Comparison of ENCODE assay signal across 16 mouse cellular contexts in genomic region chr12:71418186-71418585, GRCm38 (mm10).
DNase-seq lines count a peak whose midpoint lies in the region.
"Had no signal": no experiment of that assay in that cellular context is flagged by ENCODE, and none has a peak within 500 bp of the region (broad histone marks: within the 10 kb centered on the region; RNA-seq: fewer than 3 reads in every experiment).

No protein-coding gene starts in this region.

- no peak overlapping the region for H3K4me3 ChIP-seq in heart, embryonic 10.5 days
- H3K4me3 ChIP-seq: heart, embryonic 15.5 days; limb, embryonic 10.5 days; liver, embryonic 12.5 days; lung, embryonic 15.5 days had no signal

- no peak overlapping the region for H3K27ac ChIP-seq in heart, embryonic 10.5 days
- H3K27ac ChIP-seq: heart, embryonic 15.5 days; hindbrain, postnatal 0 days; limb, embryonic 10.5 days; liver, embryonic 12.5 days; lung, embryonic 15.5 days had no signal

- DNase-seq in heart, adult 11 months = peak; percentile 98
- DNase-seq in heart, embryonic 10.5 days (ENCODE audit: low spot score) = no peak
- peak; percentile 13 for DNase-seq in lung, postnatal 10 days
- no peak for DNase-seq in lung, postnatal 36 days
- DNase-seq in heart, adult 8-10 months (ENCODE audit: low spot score) = peak; percentile 78
- DNase-seq in skeletal muscle tissue, adult 2 months (ENCODE audit: low read depth, low spot score) = peak; percentile 78
- DNase-seq in right cerebral cortex, postnatal 14 days = no peak
- DNase-seq in urinary bladder, postnatal 25 days (ENCODE audit: low spot score) = no peak
- DNase-seq: adrenal gland, postnatal 10 days; cerebellum, adult 8-10 months; spleen, adult 18-20 months had no signal

- no peaks in the 10 kb centered on the region for H3K9me3 ChIP-seq in heart, embryonic 10.5 days
- H3K9me3 ChIP-seq: heart, embryonic 15.5 days; limb, embryonic 10.5 days; liver, embryonic 12.5 days; lung, embryonic 15.5 days had no signal

- no peaks in the 10 kb centered on the region for H3K36me3 ChIP-seq in heart, embryonic 10.5 days
- H3K36me3 ChIP-seq: heart, embryonic 15.5 days; limb, embryonic 10.5 days; liver, embryonic 12.5 days; lung, embryonic 15.5 days had no signal

- H3K4me1 ChIP-seq in heart, embryonic 10.5 days = no peaks in the 10 kb centered on the region
- H3K4me1 ChIP-seq: heart, embryonic 15.5 days; liver, embryonic 12.5 days had no signal

- WGBS in heart, embryonic 10.5 days = 69% methylated on average over 7 of the region's 7 CpGs

- no peaks in the 10 kb centered on the region for H3K27me3 ChIP-seq in heart, embryonic 10.5 days (ENCODE audit: insufficient read depth, poor library complexity, severe bottlenecking)
- H3K27me3 ChIP-seq: heart, embryonic 15.5 days; liver, embryonic 12.5 days; lung, embryonic 15.5 days had no signal

Comparison
In these comparisons a context has a peak if more than half of its experiments do, and no peak if none do; other contexts are left out.
1. DNase-seq: peak in heart, adult 11 months (single experiment), lung, postnatal 10 days (single experiment), heart, adult 8-10 months (single experiment) and skeletal muscle tissue, adult 2 months (single experiment); none in heart, embryonic 10.5 days (single experiment), lung, postnatal 36 days (single experiment), right cerebral cortex, postnatal 14 days (single experiment) and urinary bladder, postnatal 25 days (single experiment).